ENCODE assay signal across 24 mouse cellular contexts in the genomic region with DNA sequence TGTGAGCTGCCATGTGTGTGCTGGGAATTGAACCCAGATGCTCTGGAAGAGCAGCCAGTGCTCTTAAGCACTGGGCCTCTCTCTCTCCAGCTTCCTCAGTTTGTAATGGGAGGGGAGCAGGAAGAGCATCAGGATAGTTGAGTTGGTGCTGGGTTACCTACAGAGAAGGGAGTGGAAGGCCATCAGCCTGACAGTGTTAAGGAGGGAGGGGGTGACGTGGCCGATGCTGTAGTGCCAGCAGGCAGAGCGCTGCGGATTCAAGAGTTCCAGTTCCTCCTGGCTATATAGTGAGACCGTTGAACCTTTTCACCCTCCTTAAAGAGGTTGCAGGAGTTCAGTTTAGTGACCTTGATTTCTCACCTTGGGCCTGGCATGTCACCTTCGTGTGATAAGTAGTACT. TPM values are rescaled to one million over a fixed set of nuclear protein-coding genes. Genes with fewer than 3 reads are reported as not detected.
DNase-seq lines count a peak whose midpoint lies in the region; ATAC-seq lines count a peak whose summit lies in the region.
"Had no signal": no experiment of that assay in that cellular context is flagged by ENCODE, and none has a peak within 500 bp of the region (broad histone marks: within the 10 kb centered on the region; RNA-seq: fewer than 3 reads in every experiment).

No protein-coding gene starts in this region.

- H3K27ac ChIP-seq in heart, embryonic 13.5 days (replicated peaks): peak overlapping the region; percentile 70
- no peak overlapping the region for H3K27ac ChIP-seq in heart, embryonic 11.5 days (ENCODE audit: low read depth, low read length)
- no peak overlapping the region for H3K27ac ChIP-seq in kidney, embryonic 16.5 days (ENCODE audit: low read length)
- H3K27ac ChIP-seq: embryonic facial prominence, embryonic 15.5 days; forebrain, embryonic 10.5 days; hindbrain, embryonic 14.5 days had no signal

- H3K27me3 ChIP-seq in heart, embryonic 13.5 days (replicated peaks): no peaks in the 10 kb centered on the region
- H3K27me3 ChIP-seq in heart, embryonic 11.5 days (ENCODE audit: control insufficient read depth, insufficient read depth, low read length): no peaks in the 10 kb centered on the region
- H3K27me3 ChIP-seq in kidney, embryonic 16.5 days (ENCODE audit: insufficient read depth, low read length): no peaks in the 10 kb centered on the region
- H3K27me3 ChIP-seq: embryonic facial prominence, embryonic 15.5 days; kidney, embryonic 15.5 days had no signal

- no peak overlapping the region for H3K9ac ChIP-seq in heart, embryonic 13.5 days
- no peak overlapping the region for H3K9ac ChIP-seq in heart, embryonic 11.5 days (ENCODE audit: low read depth, low read length)
- no peak overlapping the region for H3K9ac ChIP-seq in kidney, embryonic 16.5 days (replicated peaks; ENCODE audit: low read length)
- H3K9ac ChIP-seq: embryonic facial prominence, embryonic 15.5 days; hindbrain, embryonic 14.5 days; kidney, embryonic 15.5 days had no signal

- H3K4me2 ChIP-seq in heart, embryonic 13.5 days: no peak overlapping the region
- no peak overlapping the region for H3K4me2 ChIP-seq in heart, embryonic 11.5 days
- no peak overlapping the region for H3K4me2 ChIP-seq in kidney, embryonic 16.5 days (replicated peaks; ENCODE audit: low read depth, low read length)
- H3K4me2 ChIP-seq: embryonic facial prominence, embryonic 15.5 days; hindbrain, embryonic 14.5 days; kidney, embryonic 15.5 days; midbrain, embryonic 11.5 days had no signal

- no peaks in the 10 kb centered on the region for H3K36me3 ChIP-seq in heart, embryonic 13.5 days
- no peaks in the 10 kb centered on the region for H3K36me3 ChIP-seq in heart, embryonic 11.5 days (ENCODE audit: control insufficient read depth, insufficient read depth, low read length)
- H3K36me3 ChIP-seq in kidney, embryonic 16.5 days (ENCODE audit: insufficient read depth, low read length): 0 out of 2 replicates have a peak, but pooled peaks cover under 1% of the 10 kb centered on the region
- H3K36me3 ChIP-seq: embryonic facial prominence, embryonic 15.5 days; kidney, embryonic 15.5 days had no signal

- H3K9me3 ChIP-seq in heart, embryonic 13.5 days: no peaks in the 10 kb centered on the region
- H3K9me3 ChIP-seq in heart, embryonic 11.5 days (replicated peaks; ENCODE audit: control insufficient read depth, low read length): no peaks in the 10 kb centered on the region
- H3K9me3 ChIP-seq in kidney, embryonic 16.5 days (ENCODE audit: low read length): no peaks in the 10 kb centered on the region
- H3K9me3 ChIP-seq: embryonic facial prominence, embryonic 15.5 days; forebrain, embryonic 10.5 days; kidney, embryonic 15.5 days had no signal

- 52% methylated on average over 6 of the region's 6 CpGs for WGBS in heart, embryonic 13.5 days
- 62% methylated on average over 6 of the region's 6 CpGs for WGBS in heart, embryonic 11.5 days (ENCODE audit: insufficient replicate concordance)
- WGBS in kidney, embryonic 16.5 days: 51% methylated on average over 6 of the region's 6 CpGs

- DNase-seq in kidney, adult 11 months: no peak
- DNase-seq in ES-CJ7 (ENCODE audit: low read depth, low spot score) (peak; percentile 47), ZHBTc4 (ENCODE audit: low read depth, low spot score) (peak; percentile 52)
- DNase-seq in thymus, postnatal 36 days: no peak
- DNase-seq: adrenal gland, postnatal 25 days; cerebellum, adult 8-10 months; cerebellum, postnatal 36 days; gastrocnemius, postnatal 25 days; left cerebral cortex, postnatal 4 days; lung, adult 18-20 months; lung, postnatal 10 days; right cerebral cortex, adult 18-20 months; right cerebral cortex, postnatal 4 days; thymus, adult 18-20 months had no signal

- H3K4me3 ChIP-seq in heart, embryonic 13.5 days: no peak overlapping the region
- no peak overlapping the region for H3K4me3 ChIP-seq in heart, embryonic 11.5 days (ENCODE audit: low read depth, low read length)
- no peak overlapping the region for H3K4me3 ChIP-seq in kidney, embryonic 16.5 days (ENCODE audit: low read length)
- H3K4me3 ChIP-seq: embryonic facial prominence, embryonic 15.5 days; forebrain, embryonic 10.5 days; kidney, embryonic 15.5 days had no signal

- ATAC-seq in heart, embryonic 13.5 days (ENCODE audit: extremely low read depth, insufficient number of reproducible peaks, low FRiP score, low TSS enrichment): no peak
- no peak for ATAC-seq in heart, embryonic 11.5 days (replicated peaks; ENCODE audit: insufficient number of reproducible peaks, low FRiP score, low TSS enrichment)
- ATAC-seq in kidney, embryonic 16.5 days (ENCODE audit: low FRiP score, low TSS enrichment): peak; percentile 63; the same call in 1 of the 2 replicates
- ATAC-seq: forebrain, embryonic 16.5 days; inflammation-experienced regulatory T-cells, adult 6 months had no signal

- H3K4me1 ChIP-seq in heart, embryonic 13.5 days: peaks cover 60% of the 10 kb centered on the region
- H3K4me1 ChIP-seq in heart, embryonic 11.5 days (ENCODE audit: control insufficient read depth, insufficient read depth, low read length): peaks cover 34% of the 10 kb centered on the region
- peaks cover 43% of the 10 kb centered on the region for H3K4me1 ChIP-seq in kidney, embryonic 16.5 days (ENCODE audit: insufficient read depth, low read length)

RNA-seq across cellular contexts. Expression of gene Sik3, which starts 18.3 kb away (rescaled TPM):
- polyA plus RNA-seq in heart, embryonic 13.5 days (2015; fragmentation: Nextera tagmentation; extraction: Ambion mirVana): 4.7 and 5.8 TPM in 2 replicates
- 10.0 and 10.1 TPM in 2 replicates for polyA plus RNA-seq in heart, embryonic 11.5 days (2014; fragmentation: Nextera tagmentation; extraction: Ambion mirVana)
- polyA plus RNA-seq in kidney, embryonic 16.5 days (2015; fragmentation: Nextera tagmentation; extraction: Ambion mirVana): 5.2 and 5.6 TPM in 2 replicates

RNA-seq across cellular contexts. Expression of gene Pafah1b2, which starts 18.5 kb away (rescaled TPM):
- polyA plus RNA-seq in heart, embryonic 13.5 days (2015; fragmentation: Nextera tagmentation; extraction: Ambion mirVana): 133 and 137 TPM in 2 replicates
- polyA plus RNA-seq in heart, embryonic 11.5 days (2014; fragmentation: Nextera tagmentation; extraction: Ambion mirVana): 155 and 163 TPM in 2 replicates
- 166 and 173 TPM in 2 replicates for polyA plus RNA-seq in kidney, embryonic 16.5 days (2015; fragmentation: Nextera tagmentation; extraction: Ambion mirVana)

Comparison
In these comparisons a context has a peak if more than half of its experiments do, and no peak if none do; other contexts are left out.
1. DNase-seq: peak in ES-CJ7 (single experiment) and ZHBTc4 (single experiment); none in kidney, adult 11 months (single experiment) and thymus, postnatal 36 days (0 of 2).